Mouse (Mus musculus) layer of hippocampus, postnatal 25 days (tissue): ENCODE measurements around the gene Foxc1. TPM values are rescaled to one million over a fixed set of nuclear protein-coding genes. Genes with fewer than 3 reads are reported as not detected.

Source experiments
- DNase-seq, 2 experiments: peaks; one replicate each; pipeline ENCODE4 v3.0.0; 2022; ENCODE audit warnings: mixed read lengths in 2 of 2, low spot score in 1 of 2; ENCODE audit errors: extremely low spot score in 1 of 2
- total RNA-seq, 2 experiments: library from RNA; stranded (reverse); gene quantifications; 2 replicates each; pipeline ENCODE4 v1.2.3; 2021

The Foxc1 gene
- total RNA-seq, 2 experiments from 2014 or later: 3.6 to 4.2 TPM

GRCm38 (mm10) chr13:31804571-31804970, 1.9 kb upstream of the Foxc1 start:
- no peak for DNase-seq

GRCm38 (mm10) chr13:31805831-31806427, 504 bp upstream of the Foxc1 start:
- no peak for DNase-seq

- DNase-seq: no peak
Measured at GRCm38 (mm10) chr13:31806890-31807735, 680 bp downstream of the Foxc1 start.

GRCm38 (mm10) chr13:31807736-31808115, 1.3 kb downstream of the Foxc1 start:
- no peak for DNase-seq

- DNase-seq: no peak
Measured at GRCm38 (mm10) chr13:31808116-31808803, 1.8 kb downstream of the Foxc1 start.

GRCm38 (mm10) chr13:31808804-31809420, 2.5 kb downstream of the Foxc1 start:
- DNase-seq: no peak

- no peak for DNase-seq
Measured at GRCm38 (mm10) chr13:31809701-31810100, 3.3 kb downstream of the Foxc1 start.

- no peak for DNase-seq
Measured at GRCm38 (mm10) chr13:31810375-31810692, 3.9 kb downstream of the Foxc1 start.

GRCm38 (mm10) chr13:31810693-31811541, 4.5 kb downstream of the Foxc1 start:
- no peak for DNase-seq

- DNase-seq: no peak
Measured at GRCm38 (mm10) chr13:31811542-31812021, 5.1 kb downstream of the Foxc1 start.

- no peak for DNase-seq
Measured at GRCm38 (mm10) chr13:31812701-31813100, 6.3 kb downstream of the Foxc1 start.

- DNase-seq: no peak
Measured at GRCm38 (mm10) chr13:31815383-31816003, 9.1 kb downstream of the Foxc1 start.

- DNase-seq: no peak
Measured at GRCm38 (mm10) chr13:31818337-31818736, 11.9 kb downstream of the Foxc1 start.

GRCm38 (mm10) chr13:31819664-31820405, 13.4 kb downstream of the Foxc1 start:
- no peak for DNase-seq

GRCm38 (mm10) chr13:31820587-31821017, 14.2 kb downstream of the Foxc1 start:
- DNase-seq: no peak

GRCm38 (mm10) chr13:31821050-31821449, 14.6 kb downstream of the Foxc1 start:
- DNase-seq: no peak

- DNase-seq: no peak
Measured at GRCm38 (mm10) chr13:31823316-31823715, 16.9 kb downstream of the Foxc1 start.

- DNase-seq: no peak
Measured at GRCm38 (mm10) chr13:31825180-31825579, 18.7 kb downstream of the Foxc1 start.

GRCm38 (mm10) chr13:31827160-31827559, 20.7 kb downstream of the Foxc1 start:
- no peak for DNase-seq
